In genomic region chr7:140247216-140247615, GRCm38 (mm10) we compare ENCODE assay signal across 19 mouse cellular contexts. TPM values are rescaled to one million over a fixed set of nuclear protein-coding genes. Genes with fewer than 3 reads are reported as not detected.
"Had no signal": no experiment of that assay in that cellular context is flagged by ENCODE, and none has a peak within 500 bp of the region (broad histone marks: within the 10 kb centered on the region; RNA-seq: fewer than 3 reads in every experiment).

5830411N06Rik (plus strand) TSS chr7:140247284.

- H3K4me1 ChIP-seq: liver, embryonic 15.5 days; lung, embryonic 15.5 days; megakaryocyte, embryonic 14.5 days; midbrain, embryonic 13.5 days; midbrain, embryonic 15.5 days; neural tube, embryonic 12.5 days; stomach, embryonic 15.5 days had no signal

- H3K9me3 ChIP-seq: liver, embryonic 15.5 days; lung, embryonic 15.5 days; megakaryocyte, embryonic 14.5 days; midbrain, embryonic 13.5 days; midbrain, embryonic 15.5 days; neural tube, embryonic 12.5 days; stomach, embryonic 15.5 days had no signal

- H3K27me3 ChIP-seq: liver, embryonic 15.5 days; lung, embryonic 15.5 days; midbrain, embryonic 13.5 days; midbrain, embryonic 15.5 days; neural tube, embryonic 12.5 days; stomach, embryonic 15.5 days had no signal

- DNase-seq: liver, postnatal 0 days; lung, adult 2 months; lung, postnatal 14 days; lung, postnatal 36 days; right cerebral cortex, postnatal 14 days; thymus, postnatal 4 days had no signal

- H3K4me2 ChIP-seq: liver, embryonic 15.5 days; lung, embryonic 15.5 days; midbrain, embryonic 11.5 days; midbrain, embryonic 13.5 days; midbrain, embryonic 15.5 days; neural tube, embryonic 12.5 days; stomach, embryonic 15.5 days had no signal

- H3K36me3 ChIP-seq: liver, embryonic 15.5 days; lung, embryonic 15.5 days; midbrain, embryonic 13.5 days; midbrain, embryonic 15.5 days; neural tube, embryonic 12.5 days; stomach, embryonic 15.5 days had no signal

- H3K27ac ChIP-seq: liver, embryonic 15.5 days; lung, embryonic 15.5 days; macrophage; midbrain, embryonic 13.5 days; midbrain, embryonic 15.5 days; neural tube, embryonic 12.5 days; stomach, embryonic 15.5 days; stomach, postnatal 0 days had no signal

- H3K4me3 ChIP-seq: liver, embryonic 15.5 days; lung, embryonic 15.5 days; megakaryocyte, embryonic 14.5 days; midbrain, embryonic 13.5 days; midbrain, embryonic 15.5 days; neural tube, embryonic 12.5 days; stomach, embryonic 15.5 days had no signal

- ATAC-seq: liver, postnatal 0 days; lung, postnatal 0 days; midbrain, embryonic 13.5 days; midbrain, embryonic 15.5 days had no signal

- H3K9ac ChIP-seq: liver, embryonic 15.5 days; liver, postnatal 0 days; lung, embryonic 15.5 days; midbrain, embryonic 13.5 days; midbrain, embryonic 15.5 days; neural tube, embryonic 12.5 days; stomach, embryonic 15.5 days had no signal

RNA-seq across cellular contexts. Expression of gene 5830411N06Rik, which starts in this region (rescaled TPM):
- polyA plus RNA-seq: liver, embryonic 15.5 days; liver, postnatal 0 days; lung, postnatal 0 days; macrophage; midbrain, embryonic 11.5 days; midbrain, embryonic 13.5 days; midbrain, embryonic 15.5 days; midbrain, postnatal 0 days; neural tube, embryonic 12.5 days; neural tube, embryonic 14.5 days; stomach, embryonic 15.5 days; stomach, postnatal 0 days had no signal
